Mouse (Mus musculus) adrenal gland, adult (tissue): ENCODE results near the gene Lcn2.

ENCODE experiments used
- DNase-seq, 2 experiments: peaks; one replicate each; pipeline ENCODE4 v3.0.0; 2022 to 2023; ENCODE audit warnings: low spot score in 1 of 2; ENCODE audit not compliant: inconsistent age in 2 of 2

The Lcn2 gene

DNA sequence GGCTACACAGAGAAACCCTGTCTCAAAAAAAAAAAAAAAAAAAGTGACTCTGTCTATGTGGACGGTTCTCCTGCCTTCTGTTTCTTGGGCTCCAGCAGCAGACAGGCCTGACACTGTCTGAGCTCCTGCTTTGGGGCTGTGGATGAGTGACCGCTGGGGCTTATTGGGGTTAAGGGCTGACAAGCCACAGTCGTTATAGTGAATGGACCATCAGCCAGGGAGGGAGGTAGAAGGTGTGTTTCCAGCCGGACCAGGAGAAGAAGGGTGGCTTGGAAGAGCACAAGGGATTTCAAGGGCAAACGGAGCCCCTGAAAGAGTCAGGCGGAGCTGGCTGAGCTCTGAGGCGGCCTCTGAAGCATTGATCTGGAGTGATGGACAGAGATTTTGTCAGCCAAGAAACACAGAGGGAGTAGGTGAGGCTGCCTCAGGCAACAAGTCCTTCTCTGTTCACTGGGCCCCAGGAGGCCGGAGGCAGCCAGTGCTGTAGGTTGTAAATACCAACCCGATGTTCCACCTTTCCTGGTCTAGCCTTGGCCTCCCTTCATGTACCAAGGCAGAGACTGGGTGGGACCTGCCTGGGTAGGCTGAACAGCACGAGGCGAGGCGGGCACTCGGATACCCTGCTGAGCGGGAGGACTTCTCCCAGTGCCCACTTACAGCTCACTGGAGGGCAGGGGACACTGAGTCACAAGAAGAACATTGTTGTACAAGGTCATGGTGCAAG is 43.3 kb downstream of the Lcn2 start:
- no peak for DNase-seq

DNA sequence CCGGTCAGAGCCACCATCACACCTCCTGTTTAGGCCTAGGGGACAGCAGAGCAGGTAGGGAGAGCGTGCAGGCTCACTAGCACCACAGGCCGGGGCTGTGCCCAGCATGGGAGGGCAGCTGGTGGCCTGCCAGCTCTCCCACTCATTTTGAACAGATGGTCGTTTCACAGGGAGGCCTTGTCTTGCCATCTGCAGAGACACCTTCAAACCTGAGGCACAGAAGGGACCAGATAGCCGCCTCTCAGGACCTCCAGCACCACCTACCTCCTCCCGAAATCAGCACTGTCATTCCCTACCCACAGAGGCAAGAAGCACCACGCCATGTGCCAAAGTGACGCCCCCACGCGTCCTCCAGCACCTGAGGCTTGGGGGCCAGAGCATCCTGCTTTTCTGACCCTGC is 44.0 kb downstream of the Lcn2 start:
- DNase-seq: no peak

DNA sequence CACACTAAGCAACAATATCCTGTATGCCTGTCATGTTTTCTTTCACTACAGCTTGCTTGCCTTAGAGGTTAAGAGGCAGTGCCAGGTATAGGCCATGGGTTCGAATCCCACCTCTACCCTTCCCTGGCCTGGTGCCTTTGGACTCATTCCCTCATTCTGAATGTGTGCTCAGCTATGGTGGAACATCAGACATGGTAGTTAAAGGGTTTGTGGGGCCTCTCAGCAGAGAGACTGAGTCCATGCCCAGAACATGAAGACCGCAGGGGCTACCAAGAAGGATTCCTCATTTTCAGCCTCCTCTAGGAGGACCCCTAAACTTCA is 44.7 kb downstream of the Lcn2 start:
- no peak for DNase-seq

DNA sequence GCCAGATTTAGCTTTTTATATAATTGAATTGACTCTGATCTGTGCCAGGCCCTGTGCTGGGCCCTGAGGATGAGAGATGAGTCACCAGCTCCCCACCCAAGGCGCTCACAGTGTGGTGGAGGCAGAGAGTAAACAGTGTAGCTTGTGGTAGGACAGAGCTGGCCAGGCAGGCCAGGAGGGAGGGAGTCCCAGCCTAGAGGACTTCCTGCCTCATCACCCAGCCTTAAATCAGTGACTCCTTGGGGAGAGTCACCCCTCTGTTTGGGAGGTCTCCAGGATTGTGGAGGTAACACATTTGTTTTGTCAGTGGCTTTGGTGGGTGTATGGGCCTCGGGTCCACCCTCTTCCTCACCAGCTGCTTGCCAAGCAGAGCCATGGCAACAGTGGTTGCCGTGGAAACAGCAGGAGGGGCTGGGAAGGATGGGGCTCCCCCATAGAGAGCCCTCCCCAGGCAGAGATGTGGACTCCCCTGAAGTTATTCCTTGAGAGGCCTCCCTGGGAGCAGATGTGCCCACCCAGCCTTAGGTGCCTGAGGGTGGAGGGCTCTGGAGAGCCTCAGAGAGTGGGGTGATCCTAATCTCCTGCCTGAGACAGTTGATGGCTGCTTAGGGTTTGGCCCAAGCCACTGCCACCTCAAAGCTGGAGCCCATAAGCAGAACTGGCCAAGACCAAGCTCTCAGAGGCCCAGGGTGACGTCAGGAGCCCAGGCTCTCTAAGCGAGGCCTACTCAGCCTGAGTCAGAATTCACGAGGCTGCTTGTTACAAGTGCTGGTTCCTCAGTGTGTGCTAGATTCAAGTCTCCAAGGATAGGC is 45.3 kb downstream of the Lcn2 start:
- peak; percentile 54 to 66 for DNase-seq

DNA sequence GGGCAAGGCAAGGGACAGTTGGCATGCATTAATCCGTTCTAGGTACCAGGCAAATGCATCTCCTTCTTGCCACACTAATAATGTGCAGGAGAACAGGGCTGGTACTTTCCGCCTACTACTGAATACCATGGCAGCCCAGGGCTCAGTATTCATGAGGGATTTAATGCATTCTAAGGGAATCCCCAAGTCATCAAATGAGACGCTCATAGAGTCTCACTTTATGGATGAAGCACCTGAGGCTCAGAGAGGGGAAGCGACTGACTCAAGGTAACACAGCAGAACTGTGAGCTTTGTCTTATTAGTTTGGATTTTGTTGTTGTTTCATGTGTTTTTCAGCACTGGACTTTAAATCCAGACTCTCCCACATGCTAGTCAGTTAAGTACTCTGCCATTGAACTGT is 46.0 kb downstream of the Lcn2 start:
- no peak for DNase-seq

DNA sequence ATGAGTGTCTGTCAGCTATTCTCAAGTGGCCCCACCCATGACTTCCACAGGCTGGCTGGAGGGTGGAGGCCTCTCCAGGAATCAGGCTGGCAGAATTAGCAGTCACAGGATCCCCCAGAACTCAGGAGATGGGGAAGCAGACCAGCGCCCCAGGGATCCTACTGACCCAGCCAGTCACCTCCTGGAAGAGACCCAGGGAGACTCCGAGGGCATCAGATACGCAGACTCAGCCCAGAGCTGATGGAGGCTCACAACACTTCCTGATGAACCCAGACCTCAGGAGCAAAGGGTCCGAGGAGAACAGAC is 46.5 kb downstream of the Lcn2 start:
- DNase-seq: no peak

DNA sequence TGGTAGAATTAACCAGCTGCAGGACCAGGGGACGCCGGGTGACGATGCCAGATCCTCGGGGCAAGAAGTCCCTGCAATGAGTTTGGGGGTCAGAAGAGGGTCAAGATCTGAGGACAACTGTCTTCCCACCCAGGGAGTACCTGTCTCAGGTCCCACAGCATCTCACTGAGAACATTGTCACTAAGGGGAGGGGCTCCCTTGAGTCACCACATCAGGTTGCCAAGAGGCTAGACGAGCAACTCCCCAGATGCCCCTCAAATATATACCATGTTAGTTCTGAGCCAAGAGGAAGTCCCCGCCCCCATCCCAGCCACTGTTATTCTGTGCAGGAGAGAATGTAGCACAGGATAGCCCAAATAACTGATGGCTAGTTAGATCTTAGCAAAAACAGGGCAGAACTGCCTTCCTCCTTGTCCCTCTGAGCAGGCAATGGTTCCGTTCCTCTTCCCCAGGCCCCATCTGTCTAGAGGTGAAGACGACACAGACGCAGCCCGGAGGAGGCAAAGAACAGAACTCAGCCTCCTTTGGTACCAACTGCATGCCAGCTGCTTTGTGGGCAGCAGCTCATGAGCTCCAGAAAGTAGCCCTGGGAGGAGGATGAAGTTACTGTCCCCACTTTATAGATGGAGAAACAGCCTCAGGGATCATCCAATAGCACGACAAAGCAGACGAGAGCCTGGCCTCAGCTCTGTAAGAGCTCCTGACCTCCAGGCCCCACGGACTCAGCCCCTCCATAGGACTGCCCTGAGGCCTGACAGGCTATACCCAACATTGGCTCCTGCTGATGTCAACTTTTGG is 47.0 kb downstream of the Lcn2 start:
- no peak for DNase-seq

DNA sequence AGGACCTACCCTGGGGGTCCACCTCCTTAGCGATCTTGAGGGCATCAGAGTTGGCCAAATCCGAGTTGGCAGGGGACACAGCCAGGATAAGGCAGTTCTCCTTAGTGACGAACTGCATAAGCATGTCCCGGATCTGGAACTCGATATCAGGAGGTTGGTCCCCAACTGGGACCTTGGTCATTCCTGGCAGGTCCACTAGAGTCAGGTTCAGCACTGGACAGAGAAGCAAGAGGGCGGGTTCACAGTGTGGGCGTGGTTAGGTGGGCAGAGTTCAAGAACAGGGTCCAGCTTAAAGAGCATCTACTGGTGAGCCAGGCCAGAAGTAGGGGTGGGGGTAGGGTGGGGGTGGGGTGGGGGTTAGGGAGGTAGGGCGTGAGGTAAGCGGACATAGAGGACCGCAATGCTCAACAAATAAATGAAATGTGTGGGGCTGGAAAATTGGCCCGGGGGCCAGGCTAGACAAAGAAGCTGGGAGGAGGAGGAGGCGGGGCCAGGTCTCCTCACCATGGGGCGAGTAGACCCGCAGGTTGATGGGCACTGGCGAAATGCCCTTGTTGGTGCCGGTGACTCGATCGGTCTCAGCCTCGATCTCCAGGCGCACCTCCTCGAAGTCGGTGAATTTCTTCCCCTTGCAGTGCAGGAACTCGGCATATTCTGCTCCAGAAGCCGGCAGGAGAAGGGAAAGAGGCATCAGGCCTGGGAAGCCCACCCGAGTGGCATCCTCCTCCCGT is 48.0 kb downstream of the Lcn2 start:
- no peak for DNase-seq

DNA sequence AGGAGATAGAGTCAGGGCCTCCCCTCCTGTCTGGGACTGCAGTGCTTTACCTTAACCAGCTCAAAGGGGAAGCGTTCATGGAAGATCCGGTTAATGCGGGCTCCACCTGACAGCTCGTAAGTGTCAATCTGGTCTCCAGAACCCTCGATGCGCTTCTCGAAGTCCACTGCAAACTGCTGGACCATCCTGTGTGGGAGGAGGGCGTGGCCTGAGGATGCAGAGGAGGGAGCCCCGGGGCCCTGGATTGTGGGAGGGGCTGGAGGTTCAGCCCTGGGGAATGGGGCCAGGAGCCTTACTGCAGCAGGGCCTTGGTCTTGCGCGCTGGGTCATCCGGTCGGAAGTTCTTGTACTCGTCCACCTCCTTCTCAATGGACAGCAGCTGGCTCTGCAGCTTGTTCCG is 52.2 kb downstream of the Lcn2 start:
- DNase-seq: no peak
